Mouse (Mus musculus): Measurements from ENCODE around the gene Tmc4. TPM values are rescaled to one million over a fixed set of nuclear protein-coding genes. Genes with fewer than 3 reads are reported as not detected.
"Not testable (repeated sequence)": the region's sequence is repeated elsewhere in the genome, so short reads cannot be mapped to it uniquely, and the experiment has no call there.

Gene Tmc4
- 10 to 100 TPM in 1 of 2 experiments, 1 to 10 TPM in 1; 7.4 to 14.6 TPM for total RNA-seq (2021)
- long read RNA-seq, experiment 1, partial matches to known transcripts, result 0 of 1 reads
- long read RNA-seq, experiment 1, other reads (novel, unspliced or antisense), result 1 of 1 reads
- long read RNA-seq, experiment 2, partial matches to known transcripts, result 5 of 68 reads
- long read RNA-seq, experiment 2, other reads (novel, unspliced or antisense), result 63 of 68 reads

DNA sequence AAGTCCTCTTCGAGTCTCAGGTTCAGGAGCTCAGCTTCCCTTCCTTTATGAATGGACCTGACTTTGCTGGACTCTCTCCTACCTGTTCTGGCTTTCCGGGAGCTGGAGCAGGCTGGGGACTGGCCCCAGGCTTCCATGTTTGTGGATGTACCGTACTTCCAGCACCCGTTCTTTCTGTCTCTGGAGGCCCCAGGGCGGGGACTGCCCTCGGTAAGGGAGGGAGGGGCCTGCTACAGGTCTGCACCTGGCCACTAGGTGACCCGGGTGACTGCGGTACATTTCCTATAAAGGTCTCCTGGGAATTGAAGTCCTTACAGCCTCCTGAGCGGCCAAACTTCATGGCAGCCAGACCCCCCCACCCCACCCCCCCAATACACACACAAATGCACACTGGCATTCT, at the start of gene Tmc4:
Gene Tmc4 (minus strand): TSS at position 212 of the 400 bp plus-strand sequence.
- no peak for DNase-seq (ENCODE audit: extremely low spot score in 1 of 2, low spot score in 2 of 2)
- intact Hi-C loops (cut with DNase I), result loop anchor here (5.0 kb wide), 2 partner anchors 750 to 795 kb away; no protein-coding TSS in a partner anchor
- TF ChIP-seq CTCF (IDR thresholded peaks at IDR 0.05), result no peak
- Histone ChIP-seq H3K4me3 (no peak within 1 kb of the TSS), H3K27ac (no peak within 1 kb of the TSS)

DNA sequence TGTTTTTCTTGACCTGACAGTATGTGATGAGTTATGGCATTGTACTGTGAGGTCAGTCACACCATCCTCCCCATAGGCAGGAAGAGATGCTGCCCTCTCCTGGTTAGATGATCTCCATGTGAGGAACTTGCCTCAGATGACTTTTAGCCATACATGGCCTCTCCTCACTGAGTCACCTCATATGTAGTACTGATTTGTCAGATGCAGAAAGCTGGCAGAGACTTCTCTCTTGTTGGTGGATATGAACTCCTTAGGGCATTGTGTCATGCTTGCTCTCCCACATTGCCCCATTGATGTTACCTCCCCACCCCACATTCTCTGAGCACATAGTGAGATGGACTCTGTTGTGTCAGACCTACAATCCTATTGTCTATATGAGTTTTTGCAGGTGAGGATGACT, 48.1 kb upstream of the Tmc4 start:
- H3K27ac ChIP-seq; intact Hi-C loops (cut with DNase I); DNase-seq (ENCODE audit: extremely low spot score in 1 of 2, low spot score in 2 of 2); H3K4me3 ChIP-seq: not testable (repeated sequence)

DNA sequence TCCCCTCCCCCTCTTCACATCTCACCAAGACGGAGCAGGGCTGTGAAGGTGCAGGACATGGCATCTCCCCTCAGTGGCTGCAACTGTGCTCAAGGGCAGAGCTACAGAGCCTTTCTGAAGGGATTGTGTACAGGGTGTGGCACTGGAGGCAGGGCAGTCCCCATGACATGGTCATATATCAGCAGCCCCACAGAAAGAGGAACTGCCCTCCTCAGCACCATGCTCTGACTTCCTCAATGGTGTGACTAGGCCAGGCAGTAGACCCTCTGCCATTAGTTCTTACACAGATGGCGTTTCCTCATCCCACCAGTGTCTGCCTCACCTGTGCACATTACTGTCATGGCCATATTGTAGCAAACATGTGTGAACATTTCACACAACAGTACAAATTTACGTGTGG, 42.9 kb upstream of the Tmc4 start, which contains the start of gene Pirb:
Gene Pirb (minus strand): TSS at position 124 of the 400 bp plus-strand sequence.
- intact Hi-C loops (cut with DNase I); H3K27ac ChIP-seq; H3K4me3 ChIP-seq; DNase-seq (ENCODE audit: extremely low spot score in 1 of 2, low spot score in 2 of 2): not testable (repeated sequence)

DNA sequence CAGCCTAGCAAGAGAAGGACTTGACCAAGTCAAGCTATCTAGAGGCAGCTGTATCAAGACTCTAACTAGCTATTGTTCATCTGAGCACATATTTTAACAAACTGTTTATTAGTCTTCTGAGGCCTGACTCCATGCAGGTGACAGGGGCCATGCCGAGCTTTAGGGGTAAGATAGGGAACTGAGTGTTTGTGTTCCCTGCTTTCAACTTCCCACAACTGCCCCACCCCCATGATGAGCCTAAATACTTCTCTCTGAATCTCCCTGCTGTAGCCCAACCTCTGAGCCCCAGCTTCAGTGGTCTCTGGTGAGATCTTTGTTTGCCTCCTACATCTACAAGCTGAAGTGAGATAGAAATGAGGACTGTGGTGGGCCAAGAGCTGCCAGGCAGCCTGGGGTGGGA, 37.9 kb upstream of the Tmc4 start:
- DNase-seq (ENCODE audit: extremely low spot score in 1 of 2, low spot score in 2 of 2), result no peak
- TF ChIP-seq CTCF (IDR thresholded peaks at IDR 0.05), result no peak
- H3K27ac ChIP-seq, result no peak overlapping the region
- intact Hi-C loops (cut with DNase I), result no loop called here
- H3K4me3 ChIP-seq, result no peak overlapping the region

DNA sequence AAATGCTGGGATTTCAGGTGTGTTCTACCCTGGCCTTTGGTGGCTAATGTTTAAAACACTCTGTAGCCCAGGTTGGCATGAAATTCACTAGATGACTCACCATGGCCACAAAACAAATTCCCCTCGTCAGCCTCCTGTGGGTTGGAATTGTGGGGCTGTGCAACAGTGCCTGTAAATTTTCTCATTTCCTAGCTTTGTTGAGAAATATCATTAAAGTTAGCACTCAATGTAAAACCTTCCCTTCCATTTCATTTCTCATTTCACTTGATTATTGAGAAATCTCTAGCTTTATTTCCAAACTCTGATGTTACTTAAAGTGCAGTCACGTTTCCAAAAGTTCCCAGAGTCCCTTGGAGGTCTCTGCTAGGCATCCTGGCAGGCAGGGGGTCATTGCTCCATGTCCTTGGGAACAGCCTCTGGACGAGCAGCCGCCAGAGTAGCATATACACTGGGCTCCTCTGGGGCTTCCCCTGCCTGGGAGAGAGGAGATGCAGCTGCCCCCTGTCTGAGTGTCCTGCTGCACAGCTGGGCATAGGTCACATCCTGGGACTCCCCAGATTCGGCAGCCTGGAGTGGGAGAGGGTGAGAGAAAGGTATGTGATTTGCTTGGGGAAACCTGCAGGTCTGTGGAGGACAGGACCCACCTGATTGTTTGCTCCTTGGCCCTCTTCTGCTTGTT, 35.0 kb upstream of the Tmc4 start:
- intact Hi-C loops (cut with DNase I), result no loop called here
- no peak for TF ChIP-seq CTCF (IDR thresholded peaks at IDR 0.05)
- Histone ChIP-seq H3K4me3 (no peak overlapping the region), H3K27ac (no peak overlapping the region)
- DNase-seq (ENCODE audit: extremely low spot score in 1 of 2, low spot score in 2 of 2), result no peak

DNA sequence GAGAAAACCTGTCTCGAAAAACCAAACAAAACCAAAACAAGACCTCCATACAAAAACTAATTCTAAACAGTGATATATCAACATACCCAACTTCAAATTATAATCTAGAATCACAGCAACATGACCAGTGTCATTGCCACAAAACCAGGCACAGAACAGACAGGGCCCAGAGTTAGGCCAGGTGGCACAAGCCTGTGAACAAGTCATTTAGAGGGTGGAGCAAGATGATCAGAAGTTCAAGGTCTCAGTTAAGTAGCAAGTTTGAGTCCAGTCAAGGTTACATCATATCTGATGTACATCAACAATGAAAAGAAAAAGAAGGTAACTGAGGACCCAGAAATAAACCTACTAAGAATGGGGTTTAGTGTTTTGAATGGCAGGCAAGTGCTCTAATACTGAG, 31.6 kb upstream of the Tmc4 start:
- Histone ChIP-seq H3K4me3 (no peak overlapping the region), H3K27ac (no peak overlapping the region)
- no peak for DNase-seq (ENCODE audit: extremely low spot score in 1 of 2, low spot score in 2 of 2)
- no peak for TF ChIP-seq CTCF (IDR thresholded peaks at IDR 0.05)
- intact Hi-C loops (cut with DNase I), result no loop called here

DNA sequence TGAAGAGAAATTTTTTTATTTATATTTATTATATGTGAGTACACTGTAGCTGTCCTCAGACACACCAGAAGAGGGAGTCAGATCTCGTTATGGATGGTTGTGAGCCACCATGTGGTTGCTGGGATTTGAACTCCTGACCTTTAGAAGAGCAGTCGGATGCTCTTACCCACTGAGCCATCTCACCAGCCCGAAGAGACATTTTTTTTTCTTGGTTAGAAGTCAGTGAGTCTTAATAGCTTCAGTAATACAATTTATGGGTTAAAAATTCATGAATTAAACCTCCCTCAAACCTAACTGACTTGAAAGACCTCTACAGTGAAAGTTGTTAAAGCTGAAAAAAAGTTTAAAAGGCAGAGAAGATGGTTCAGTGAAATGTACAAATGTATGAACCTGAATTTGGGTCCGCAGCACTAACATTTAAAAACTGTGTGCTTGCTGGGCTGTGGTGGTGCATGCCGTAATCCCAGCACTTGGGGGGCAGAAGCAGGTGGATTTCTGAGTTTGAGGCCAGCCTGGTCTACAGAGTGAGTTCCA, 31.2 kb upstream of the Tmc4 start:
- H3K4me3 ChIP-seq; intact Hi-C loops (cut with DNase I); H3K27ac ChIP-seq; DNase-seq (ENCODE audit: extremely low spot score in 1 of 2, low spot score in 2 of 2): not testable (repeated sequence)

DNA sequence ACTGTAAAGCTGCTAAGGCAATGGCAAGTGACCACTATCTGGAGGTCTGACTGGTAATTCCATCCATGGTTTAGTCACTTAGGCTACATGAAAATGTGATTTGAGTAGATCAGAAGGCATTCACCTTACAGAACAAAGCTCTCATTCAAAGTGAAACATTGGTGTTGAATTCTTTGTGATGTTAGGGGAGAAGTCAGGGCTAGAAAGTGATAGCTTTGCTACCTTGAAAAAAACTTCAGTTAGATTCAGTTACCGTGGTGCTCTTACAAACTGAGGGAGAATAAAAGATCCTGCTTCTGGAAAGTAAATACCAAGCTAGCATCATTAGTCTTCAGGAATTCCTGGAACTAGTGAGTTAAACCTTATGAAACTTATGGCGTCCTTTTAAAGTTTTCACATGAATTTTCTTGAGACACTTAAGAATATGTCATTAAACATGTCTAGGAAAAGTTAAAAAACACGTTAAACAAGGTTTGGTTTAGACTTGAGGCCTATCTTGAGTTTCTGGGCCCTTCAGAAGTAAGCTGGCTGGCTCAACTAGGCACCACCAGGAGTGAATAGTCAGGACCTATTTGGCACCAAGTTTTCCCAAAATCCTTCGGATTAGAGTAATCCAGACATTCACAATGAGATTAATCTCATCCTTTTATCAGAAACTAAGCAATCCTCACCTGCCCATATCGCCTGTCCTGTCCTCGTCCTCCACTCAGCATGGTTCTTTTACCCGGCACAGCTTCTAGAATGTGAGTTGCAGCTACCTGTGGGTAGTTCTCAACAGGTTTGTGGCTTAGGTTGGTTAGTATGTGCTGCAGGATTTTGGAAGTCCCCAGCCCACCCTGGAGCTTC, 30.4 kb upstream of the Tmc4 start:
- no peak for DNase-seq (ENCODE audit: extremely low spot score in 1 of 2, low spot score in 2 of 2)
- Histone ChIP-seq H3K4me3 (no peak overlapping the region), H3K27ac (no peak overlapping the region)
- no peak for TF ChIP-seq CTCF (IDR thresholded peaks at IDR 0.05)
- intact Hi-C loops (cut with DNase I), result no loop called here

DNA sequence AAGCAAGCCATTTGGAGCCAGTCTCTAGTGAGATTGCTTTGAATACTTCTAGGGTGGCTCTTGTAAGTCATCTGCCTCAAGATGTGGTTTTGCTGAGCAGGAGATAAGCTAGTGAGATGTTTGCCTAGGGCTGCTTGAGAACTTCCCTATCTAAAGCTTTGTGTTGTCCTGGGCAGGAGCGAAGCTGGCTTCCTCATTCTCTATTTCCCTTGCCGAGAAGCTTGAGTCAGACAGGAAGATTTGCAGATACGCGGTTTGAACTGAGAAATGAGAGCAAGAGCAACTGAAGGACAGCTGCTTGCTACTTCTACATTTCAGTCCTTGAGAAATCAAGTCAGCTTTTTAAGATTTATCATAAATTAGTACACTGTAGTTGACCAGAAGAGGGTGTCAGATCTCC, 29.7 kb upstream of the Tmc4 start:
- H3K4me3 ChIP-seq, result no peak overlapping the region
- intact Hi-C loops (cut with DNase I), result no loop called here
- no peak overlapping the region for H3K27ac ChIP-seq
- DNase-seq (ENCODE audit: extremely low spot score in 1 of 2, low spot score in 2 of 2), result no peak
- no peak for TF ChIP-seq CTCF (IDR thresholded peaks at IDR 0.05)

DNA sequence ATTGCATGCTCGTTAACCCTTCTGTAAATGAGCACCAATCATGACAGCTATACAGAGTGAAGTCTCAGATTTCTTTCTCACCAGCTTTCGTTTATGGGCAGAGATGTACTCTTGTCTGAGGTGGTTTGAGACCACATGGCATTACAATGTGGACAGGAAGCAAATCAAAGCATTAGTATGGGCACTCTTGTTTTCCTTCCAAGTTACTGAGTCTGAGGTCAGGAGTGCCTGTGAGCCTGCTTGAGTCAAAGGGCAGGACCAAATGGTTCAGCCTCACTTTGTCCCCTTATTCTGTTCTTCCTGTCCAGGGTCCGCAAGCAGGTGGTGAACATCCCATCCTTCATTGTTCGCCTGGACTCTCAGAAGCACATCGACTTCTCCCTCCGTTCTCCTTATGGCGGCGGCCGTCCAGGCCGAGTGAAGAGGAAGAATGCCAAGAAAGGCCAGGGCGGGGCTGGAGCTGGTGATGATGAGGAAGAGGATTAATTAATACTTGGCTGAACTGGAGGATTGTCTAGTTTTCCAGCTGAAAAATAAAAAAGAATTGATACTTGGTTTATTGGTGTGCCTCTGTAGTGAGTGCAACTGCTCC, 29.1 kb upstream of the Tmc4 start:
- TF ChIP-seq CTCF (IDR thresholded peaks at IDR 0.05), result no peak
- no peak for DNase-seq (ENCODE audit: extremely low spot score in 1 of 2, low spot score in 2 of 2)
- Histone ChIP-seq H3K4me3 (no peak overlapping the region), H3K27ac (no peak overlapping the region)
- intact Hi-C loops (cut with DNase I), result no loop called here

DNA sequence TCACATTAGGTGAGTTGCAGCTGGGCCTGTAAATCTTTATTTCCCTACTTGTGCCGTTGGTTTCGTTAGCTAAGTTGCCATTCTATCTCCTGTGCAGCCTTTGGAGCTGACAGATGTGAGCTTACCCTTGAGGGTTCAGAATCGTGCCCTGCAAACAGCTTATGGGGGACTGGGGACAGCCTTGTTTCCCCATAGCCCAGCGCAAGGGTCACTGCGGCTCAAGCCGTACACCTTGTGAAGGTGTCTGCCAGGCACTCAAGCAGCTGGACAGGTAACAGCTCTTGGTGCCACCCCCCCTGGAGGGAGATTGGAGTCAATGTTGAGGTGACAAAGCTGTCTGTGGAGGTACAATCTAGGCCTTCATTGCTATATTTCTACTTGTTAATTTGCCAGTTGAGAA, 28.6 kb upstream of the Tmc4 start:
- DNase-seq (ENCODE audit: extremely low spot score in 1 of 2, low spot score in 2 of 2), result no peak
- Histone ChIP-seq H3K27ac (no peak overlapping the region), H3K4me3 (no peak overlapping the region)
- intact Hi-C loops (cut with DNase I), result no loop called here
- TF ChIP-seq CTCF (IDR thresholded peaks at IDR 0.05), result no peak

DNA sequence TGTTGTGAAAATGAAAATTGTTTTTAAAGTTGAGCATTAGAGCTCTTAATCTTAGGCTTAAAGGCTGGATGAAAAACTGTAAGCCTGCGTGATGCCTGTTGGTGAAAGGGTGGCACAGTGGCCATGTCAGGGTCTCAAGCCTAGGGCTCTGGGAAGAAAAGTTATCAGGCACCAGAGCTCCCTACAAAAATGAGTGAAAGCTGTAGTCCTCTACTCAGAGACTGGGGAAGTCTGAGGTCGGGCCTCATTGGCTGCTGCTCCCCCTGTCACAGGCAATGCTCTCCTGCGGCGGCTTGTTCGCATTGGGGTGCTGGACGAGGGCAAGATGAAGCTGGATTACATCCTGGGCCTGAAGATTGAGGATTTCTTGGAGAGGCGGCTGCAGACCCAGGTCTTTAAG, 28.1 kb upstream of the Tmc4 start:
- DNase-seq (ENCODE audit: extremely low spot score in 1 of 2, low spot score in 2 of 2); intact Hi-C loops (cut with DNase I); H3K27ac ChIP-seq: not testable (repeated sequence)
- peak overlapping the region; percentile 64 for H3K4me3 ChIP-seq
